Mouse (Mus musculus) macrophage (primary cell): ENCODE measurements around the gene Agap3. TPM values are rescaled to one million over a fixed set of nuclear protein-coding genes. Genes with fewer than 3 reads are reported as not detected.

Experiments
- H3K27ac ChIP-seq: fragments of 350-480 bp; formaldehyde crosslinking; 2 replicates; pipeline ENCODE4 v1.9.0; 2021
- H3K36me3 ChIP-seq: fragments of 350-480 bp; formaldehyde crosslinking; 2 replicates; pipeline ENCODE4 v1.9.0; 2021; ENCODE audit errors: inconsistent target
- H3K4me3 ChIP-seq: fragments of 350-480 bp; formaldehyde crosslinking; 2 replicates; pipeline ENCODE4 v1.9.0; 2021; ENCODE audit errors: inconsistent target
- H3K79me2 ChIP-seq: fragments of 350-480 bp; formaldehyde crosslinking; 2 replicates; pipeline ENCODE4 v1.9.0; 2021; ENCODE audit errors: inconsistent target
- WGBS: methylation state at CpG from one replicate; pipeline ENCODE4 v1.1.7; 2026; ENCODE audit warnings: inconsistent platforms; ENCODE audit not compliant: missing documents; 5-methylcytosine and 5-hydroxymethylcytosine counted together
- polyA plus RNA-seq: library from polyadenylated mRNA; stranded (reverse); fragments of 250-400 nt; gene quantifications from 3 replicates; pipeline ENCODE4 v1.2.4, GENCODE M21; 2018; ENCODE audit warnings: inconsistent platforms

Gene Agap3
- polyA plus RNA-seq, 1 experiment from 2014 or later, result 54.8 TPM

DNA sequence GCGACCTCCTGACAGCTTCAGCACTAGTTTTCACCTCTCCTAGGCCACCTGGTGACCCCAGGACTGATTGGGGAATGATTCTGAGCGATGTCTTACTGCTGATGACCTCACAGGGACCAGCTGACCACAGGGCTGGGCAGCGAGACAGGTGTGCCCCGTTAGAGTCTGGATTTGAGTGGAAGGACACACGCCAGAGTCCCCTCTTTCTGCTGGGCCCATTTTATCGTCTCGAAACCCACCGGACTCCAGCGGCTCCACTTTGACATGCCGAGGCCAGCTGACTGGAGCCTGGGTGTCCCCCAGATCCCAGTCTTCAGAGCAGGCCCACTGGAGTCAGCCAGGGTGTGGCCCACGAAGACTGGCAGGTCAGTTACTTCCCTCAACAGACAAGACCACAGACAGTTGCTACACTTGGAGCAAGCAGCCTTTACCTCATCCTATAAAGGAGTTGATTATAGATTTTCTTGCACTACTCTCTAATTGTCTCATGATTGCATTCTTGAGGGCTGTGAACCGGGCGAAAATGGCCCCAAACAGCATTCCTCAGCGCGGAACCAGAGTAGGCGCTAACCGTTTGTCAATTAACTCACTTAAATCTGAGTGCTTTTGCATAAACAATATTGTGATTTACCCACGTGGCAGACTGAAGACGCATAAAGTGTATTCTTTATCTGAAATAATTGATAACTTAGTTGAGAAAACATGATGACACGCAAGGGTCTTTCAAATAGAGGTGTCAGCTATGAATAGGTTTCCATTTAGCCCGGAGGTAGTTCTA lies 27.8 kb upstream of the Agap3 start:
- H3K27ac ChIP-seq, result peak overlapping the region; percentile 94
- WGBS, result 10% methylated on average over 21 of the region's 21 CpGs

DNA sequence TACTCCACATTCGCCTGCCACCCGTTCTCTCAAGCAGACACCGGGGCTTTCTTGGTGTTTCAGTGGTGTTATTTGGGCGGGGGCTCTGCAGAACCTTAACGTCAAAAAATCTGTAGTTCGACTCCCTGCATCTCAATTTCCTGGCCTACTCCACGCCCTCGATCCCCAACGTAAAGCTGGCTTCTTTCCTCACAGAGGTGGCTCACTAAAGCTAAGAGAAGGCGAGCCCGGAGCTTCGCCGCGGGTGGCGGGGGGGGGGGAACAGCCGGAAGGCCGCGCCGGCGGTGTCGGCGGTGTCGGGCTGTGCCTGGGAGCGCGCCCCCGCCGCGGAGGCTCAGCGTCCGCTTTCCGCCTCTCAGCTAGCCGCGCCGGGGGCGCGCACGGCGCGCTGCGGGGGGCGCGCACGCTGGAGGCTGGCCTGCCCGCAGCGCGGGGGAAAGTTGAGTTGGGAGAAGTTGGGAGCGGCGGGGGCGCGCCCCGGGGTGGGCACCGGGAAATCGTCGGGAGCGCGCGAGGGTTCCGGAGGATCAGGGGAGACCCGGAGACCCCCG lies 27.0 kb upstream of the Agap3 start:
- WGBS, result 2% methylated on average over 34 of the region's 60 CpGs
- Histone ChIP-seq H3K4me3 (peak overlapping the region; percentile 87), H3K79me2 (peaks cover 32% of the 10 kb centered on the region), H3K27ac (peak overlapping the region; percentile 94), H3K36me3 (peaks cover 23% of the 10 kb centered on the region)

More for the DNA sequence above, 27.8 kb upstream of the Agap3 start:
- peaks cover 32% of the 10 kb centered on the region for H3K79me2 ChIP-seq
- H3K36me3 ChIP-seq, result peaks cover 23% of the 10 kb centered on the region; the same call in 1 of the 2 replicates
- H3K4me3 ChIP-seq, result peak overlapping the region; percentile 85

DNA sequence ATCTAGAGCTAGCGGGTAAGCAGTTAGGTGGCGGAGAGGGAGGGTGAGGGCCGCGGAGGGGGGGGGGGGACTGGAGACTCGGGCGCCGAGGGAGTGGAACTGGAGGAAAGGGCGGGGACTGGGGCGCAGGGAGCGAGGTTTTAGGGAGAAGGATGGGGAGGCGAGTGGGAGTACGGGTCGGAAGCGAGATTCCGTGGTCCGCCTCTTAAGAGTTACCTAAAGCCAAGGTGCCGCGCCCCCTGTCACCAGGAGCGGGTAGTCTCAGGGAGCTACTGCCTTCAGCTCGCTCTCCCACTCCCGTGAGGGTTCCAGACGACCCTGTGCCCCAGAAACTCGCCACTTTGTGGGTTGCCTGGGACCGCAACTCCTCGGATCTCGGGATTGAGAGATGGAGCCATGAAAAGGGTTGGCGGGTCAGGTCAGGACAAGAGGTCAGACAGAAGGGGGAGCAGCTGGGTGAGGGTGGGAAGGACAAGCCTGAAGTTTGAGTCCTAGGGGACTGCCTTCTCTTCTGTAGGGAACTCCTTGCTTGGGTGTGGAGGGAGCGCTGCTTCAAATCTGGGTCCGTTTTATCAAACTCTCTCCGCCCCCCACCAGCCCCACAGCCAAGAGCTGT lies 26.4 kb upstream of the Agap3 start:
- H3K27ac ChIP-seq, result peak overlapping the region; percentile 59
- H3K36me3 ChIP-seq, result peaks cover 24% of the 10 kb centered on the region
- peaks cover 32% of the 10 kb centered on the region for H3K79me2 ChIP-seq
- H3K4me3 ChIP-seq, result peak overlapping the region; percentile 87
- 2% methylated on average over 27 of the region's 30 CpGs for WGBS

DNA sequence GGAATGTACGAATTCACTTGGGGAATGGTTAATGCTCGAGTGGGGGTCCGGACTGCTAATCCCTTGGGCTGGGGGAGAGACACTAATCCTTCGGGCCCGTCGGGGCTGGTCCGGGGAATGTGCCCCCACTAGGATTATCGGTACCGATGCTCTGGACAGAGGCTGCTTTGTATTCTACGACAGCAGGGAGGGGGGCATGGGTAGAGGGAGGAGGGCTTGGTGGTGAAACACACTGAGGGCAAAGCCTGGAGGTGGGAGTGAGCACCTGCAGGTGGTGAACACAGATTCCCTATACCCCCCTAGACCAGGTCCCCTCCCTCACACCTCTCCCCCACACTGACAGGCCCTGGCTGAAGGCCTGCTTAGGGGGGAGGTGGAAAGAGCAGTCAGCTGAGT lies 25.9 kb upstream of the Agap3 start:
- peaks cover 24% of the 10 kb centered on the region for H3K36me3 ChIP-seq
- H3K79me2 ChIP-seq, result peaks cover 32% of the 10 kb centered on the region
- 20% methylated on average over 10 of the region's 10 CpGs for WGBS
- H3K4me3 ChIP-seq, result peak overlapping the region; percentile 87
- peak overlapping the region; percentile 59 for H3K27ac ChIP-seq

DNA sequence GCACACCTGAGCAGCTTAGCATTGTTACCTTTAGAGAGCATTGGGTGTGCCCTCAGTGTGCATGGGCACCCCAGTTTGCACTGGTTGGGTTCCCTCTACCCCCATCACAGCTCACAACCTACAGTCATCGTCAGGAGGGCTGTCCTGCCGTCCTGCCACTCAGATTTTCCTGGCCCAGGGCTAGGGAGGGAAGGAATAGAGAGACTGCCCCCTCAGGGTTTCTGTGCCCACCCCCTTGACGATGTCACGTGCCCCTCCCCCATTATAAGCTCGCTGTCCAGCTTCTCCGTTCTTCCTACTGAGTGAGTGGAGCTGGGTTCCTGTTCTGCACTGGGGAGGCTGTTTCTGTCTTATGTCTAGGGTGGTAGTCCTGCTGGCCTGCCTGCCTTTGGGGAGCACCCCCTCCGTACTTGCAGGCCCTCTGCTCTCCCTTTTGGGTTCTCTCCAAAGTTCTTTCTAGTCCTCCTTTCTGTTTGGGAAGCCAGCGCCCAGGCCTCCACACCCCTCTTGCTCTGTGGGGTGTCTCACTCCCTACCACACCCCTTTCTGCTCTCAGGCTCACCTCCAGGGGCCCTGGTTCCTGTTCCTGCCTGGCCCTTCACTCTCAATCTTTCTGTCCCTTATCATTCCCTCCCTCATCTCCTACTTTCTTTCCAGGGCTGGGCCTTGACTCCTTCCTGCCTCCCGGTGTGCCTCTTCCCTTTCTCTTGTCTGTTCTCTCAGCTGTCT lies 25.3 kb upstream of the Agap3 start:
- Histone ChIP-seq H3K79me2 (peaks cover 32% of the 10 kb centered on the region), H3K4me3 (peak overlapping the region; percentile 87), H3K27ac (peak overlapping the region; percentile 59; the same call in 1 of the 2 replicates), H3K36me3 (peaks cover 28% of the 10 kb centered on the region)
- 38% methylated on average over 9 of the region's 9 CpGs for WGBS

DNA sequence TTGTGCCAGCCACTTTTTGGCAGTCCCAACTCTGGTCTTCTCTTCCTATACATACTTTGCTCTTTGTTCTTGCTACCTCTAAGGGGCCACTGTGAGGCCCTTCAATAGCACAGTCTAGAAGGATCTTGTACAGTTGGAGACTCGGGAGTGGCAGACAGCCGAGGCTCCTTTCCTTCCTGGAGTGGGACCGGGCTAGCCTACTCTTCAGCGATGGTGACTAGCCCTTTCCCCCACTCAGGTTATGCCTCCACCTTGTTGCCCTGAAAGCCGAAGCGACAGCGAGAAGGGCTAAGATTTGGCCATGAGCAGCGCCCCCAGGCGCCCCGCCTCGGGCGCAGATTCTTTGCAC lies 24.7 kb upstream of the Agap3 start:
- H3K36me3 ChIP-seq, result peaks cover 34% of the 10 kb centered on the region
- 91% methylated on average over 12 of the region's 12 CpGs for WGBS
- H3K4me3 ChIP-seq, result no peak overlapping the region
- H3K79me2 ChIP-seq, result peaks cover 32% of the 10 kb centered on the region
- H3K27ac ChIP-seq, result no peak overlapping the region

DNA sequence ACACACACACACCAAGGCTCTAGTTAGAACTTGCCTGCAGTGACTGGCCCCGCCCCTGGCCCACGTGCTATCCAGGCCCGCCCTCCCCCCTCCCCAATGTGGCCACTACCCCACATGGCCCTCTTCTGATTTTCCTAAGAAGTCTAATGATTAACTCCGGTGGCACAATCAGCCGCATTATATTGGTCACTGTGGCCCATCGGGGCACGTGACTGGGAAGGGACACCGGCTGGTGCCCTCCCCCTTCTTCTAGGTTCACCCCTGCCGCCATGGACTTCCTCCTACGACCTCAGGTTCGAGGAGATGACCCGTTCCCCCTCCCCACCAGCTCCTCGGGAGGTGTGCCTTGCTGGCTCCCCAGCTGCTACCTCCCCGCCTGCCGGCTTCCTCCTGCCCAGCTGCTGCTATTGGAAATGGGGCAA lies 24.0 kb upstream of the Agap3 start:
- no peak overlapping the region for H3K4me3 ChIP-seq
- no peak overlapping the region for H3K27ac ChIP-seq
- peaks cover 32% of the 10 kb centered on the region for H3K79me2 ChIP-seq
- peaks cover 41% of the 10 kb centered on the region for H3K36me3 ChIP-seq
- 73% methylated on average over 10 of the region's 15 CpGs for WGBS

DNA sequence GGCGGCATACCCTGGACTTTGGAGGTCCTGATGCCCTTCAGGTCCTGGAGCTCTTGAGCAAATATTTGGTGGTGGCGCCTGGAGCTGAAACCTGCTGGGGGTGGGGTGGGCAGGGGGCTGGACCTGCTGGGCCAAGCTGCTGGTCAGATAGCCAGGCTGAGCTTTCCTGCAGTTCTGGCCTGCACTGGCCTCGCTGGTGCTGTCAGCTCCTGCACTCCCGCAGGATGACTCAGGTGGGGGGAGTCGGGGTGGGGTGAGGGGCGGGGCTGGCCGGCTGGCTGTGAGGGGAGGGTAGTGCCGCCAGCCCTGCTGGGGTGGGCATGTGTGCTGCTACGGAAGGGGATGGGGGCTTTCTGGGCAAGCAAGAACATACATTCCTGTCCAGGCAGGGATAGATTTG lies 23.4 kb upstream of the Agap3 start:
- peaks cover 32% of the 10 kb centered on the region for H3K79me2 ChIP-seq
- H3K36me3 ChIP-seq, result peaks cover 47% of the 10 kb centered on the region
- no peak overlapping the region for H3K27ac ChIP-seq
- H3K4me3 ChIP-seq, result no peak overlapping the region
- WGBS, result 88% methylated on average over 9 of the region's 9 CpGs

DNA sequence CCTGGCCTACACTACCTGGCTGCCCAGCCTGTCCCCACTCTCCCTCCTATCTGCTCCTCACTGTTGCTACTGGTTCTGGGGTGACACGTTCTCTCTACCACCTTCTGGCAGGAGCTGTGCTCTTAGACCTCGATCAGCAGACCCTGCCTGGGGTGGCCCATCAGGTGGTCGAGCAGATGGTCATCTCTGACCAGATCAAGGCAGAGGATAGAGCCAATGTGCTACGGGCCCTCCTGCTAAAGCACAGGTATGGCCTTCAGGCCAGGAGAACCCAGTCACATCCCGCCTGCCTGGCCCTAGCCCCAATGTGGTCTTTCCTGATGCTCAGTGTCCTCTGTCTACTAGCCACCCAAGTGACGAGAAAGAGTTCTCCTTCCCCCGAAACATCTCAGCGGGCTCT lies 18.0 kb upstream of the Agap3 start:
- H3K79me2 ChIP-seq, result no peaks in the 10 kb centered on the region
- no peak overlapping the region for H3K27ac ChIP-seq
- H3K4me3 ChIP-seq, result no peak overlapping the region
- H3K36me3 ChIP-seq, result peaks cover 96% of the 10 kb centered on the region
- 94% methylated on average over 7 of the region's 8 CpGs for WGBS

DNA sequence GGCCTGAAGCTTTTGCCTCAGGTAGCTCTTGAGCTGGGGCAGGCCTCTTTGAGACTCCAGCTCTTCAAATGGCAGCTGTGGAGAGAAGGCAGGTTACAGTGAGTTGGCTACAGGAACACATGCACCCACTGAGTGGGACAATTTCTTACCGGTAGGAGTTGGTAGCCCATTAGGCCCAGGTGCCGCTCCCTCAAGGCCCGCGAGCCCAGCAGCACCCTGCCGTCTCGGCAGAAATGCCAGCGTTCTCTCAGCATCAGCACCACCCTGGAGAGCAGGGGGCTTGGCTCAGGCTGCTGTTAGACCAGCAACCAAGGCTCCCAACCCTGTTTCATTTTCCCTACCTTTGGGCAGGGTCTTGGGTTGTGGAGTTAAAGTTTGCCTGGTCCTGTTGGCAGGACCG lies 10.8 kb upstream of the Agap3 start:
- H3K27ac ChIP-seq, result no peak overlapping the region
- H3K36me3 ChIP-seq, result peaks cover 55% of the 10 kb centered on the region
- H3K4me3 ChIP-seq, result no peak overlapping the region
- 94% methylated on average over 8 of the region's 8 CpGs for WGBS
- H3K79me2 ChIP-seq, result peaks cover 10% of the 10 kb centered on the region

DNA sequence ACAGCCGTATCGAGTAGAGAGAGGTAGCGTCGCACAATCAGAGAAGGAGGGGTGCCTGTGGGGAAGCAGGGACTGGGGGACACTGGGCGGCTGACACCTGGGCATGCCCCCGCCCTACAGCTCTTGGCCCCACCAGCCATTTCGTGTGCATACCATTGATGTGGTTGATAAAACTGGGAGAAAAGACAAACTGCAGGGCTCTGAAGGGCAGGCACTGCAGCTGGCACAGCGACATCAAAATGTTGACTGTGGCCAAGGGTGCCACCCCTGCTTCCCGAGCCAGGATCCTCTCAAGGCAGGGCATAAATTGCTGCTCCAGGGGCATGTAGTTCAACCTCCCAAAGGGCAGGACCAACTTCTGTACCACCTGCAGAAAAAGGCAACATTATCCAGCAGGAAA lies 9.9 kb upstream of the Agap3 start:
- H3K4me3 ChIP-seq, result no peak overlapping the region
- H3K36me3 ChIP-seq, result peaks cover 48% of the 10 kb centered on the region
- 95% methylated on average over 8 of the region's 9 CpGs for WGBS
- no peak overlapping the region for H3K27ac ChIP-seq
- peaks cover 10% of the 10 kb centered on the region for H3K79me2 ChIP-seq

DNA sequence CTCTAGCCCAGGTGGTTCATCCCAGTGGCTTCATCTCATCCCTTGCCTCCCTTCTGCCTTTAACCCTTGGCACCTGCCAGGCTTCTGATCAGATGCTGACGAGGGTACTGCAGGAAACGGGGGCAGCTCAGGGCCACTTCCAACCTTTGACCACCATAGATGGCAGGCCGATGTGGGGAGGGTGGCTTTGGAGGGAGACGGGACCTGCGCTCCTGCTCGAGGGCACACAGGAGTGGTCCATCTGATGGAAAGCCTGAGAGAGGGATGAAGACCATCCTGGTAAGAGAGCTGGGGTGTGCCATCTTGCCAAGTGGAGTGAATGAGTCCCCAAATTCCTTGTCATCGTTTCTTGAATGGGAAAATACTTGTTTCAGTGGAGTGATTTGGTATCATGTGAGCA lies 8.8 kb upstream of the Agap3 start:
- Histone ChIP-seq H3K36me3 (peaks cover 38% of the 10 kb centered on the region), H3K79me2 (peaks cover 10% of the 10 kb centered on the region), H3K4me3 (no peak overlapping the region), H3K27ac (no peak overlapping the region)
- 87% methylated on average over 7 of the region's 7 CpGs for WGBS

DNA sequence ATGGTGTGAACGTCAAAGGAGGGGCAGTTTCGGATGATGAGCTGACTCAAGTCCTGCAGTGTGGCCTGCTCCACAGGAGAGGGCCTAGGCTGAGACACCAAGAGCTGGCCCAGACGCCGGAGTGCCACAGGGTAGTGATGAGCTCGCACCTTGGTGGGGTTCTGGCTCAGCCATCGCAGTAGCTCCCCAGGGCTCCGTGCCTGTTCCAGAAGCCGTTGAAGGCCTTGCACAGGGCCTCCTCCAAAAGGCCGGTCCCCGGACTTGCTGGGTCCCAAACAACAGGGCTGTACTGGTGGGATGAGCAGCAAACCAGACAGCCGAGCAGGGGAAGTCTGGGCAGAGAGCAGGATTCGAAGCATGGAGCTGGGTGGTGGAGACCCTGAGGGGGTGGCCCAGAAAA lies 8.1 kb upstream of the Agap3 start:
- peak overlapping the region; percentile 50 for H3K4me3 ChIP-seq
- WGBS, result 97% methylated on average over 12 of the region's 12 CpGs
- no peak overlapping the region for H3K27ac ChIP-seq
- H3K36me3 ChIP-seq, result peaks cover 31% of the 10 kb centered on the region
- H3K79me2 ChIP-seq, result peaks cover 10% of the 10 kb centered on the region

DNA sequence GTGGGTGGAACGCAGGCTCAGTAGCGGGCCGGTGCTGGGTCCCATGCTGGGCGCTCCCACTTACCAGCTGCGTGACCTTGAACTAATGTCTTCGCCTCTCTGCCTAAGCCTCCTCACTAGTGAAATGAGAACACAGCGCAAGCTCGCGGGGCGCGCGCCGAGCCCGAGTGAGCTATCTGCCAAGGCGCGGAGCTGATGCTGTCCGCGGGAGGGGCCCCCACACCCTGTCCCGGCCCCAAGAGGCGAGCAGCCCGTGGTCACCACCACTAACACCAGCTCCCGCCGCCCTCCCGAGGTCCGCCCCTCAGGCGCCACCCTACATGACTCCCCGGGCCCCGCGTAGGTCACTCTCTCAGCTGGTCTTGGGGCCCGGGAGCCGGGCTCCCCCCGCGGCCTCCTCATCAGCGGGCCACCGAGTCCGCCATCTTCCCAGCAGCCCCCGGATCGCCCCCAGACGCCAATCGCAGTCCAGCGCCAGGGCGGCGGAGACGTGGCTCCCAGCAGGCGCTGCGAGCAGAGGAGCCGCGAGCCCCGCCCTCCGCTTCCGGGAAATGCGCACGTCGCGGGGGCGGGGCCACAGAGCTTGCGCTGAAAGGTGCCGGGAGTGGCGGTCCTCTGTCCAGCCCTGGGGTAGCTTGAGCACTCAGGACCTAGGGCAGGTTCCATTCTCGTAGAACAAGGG lies 7.1 kb upstream of the Agap3 start, which contains the start of gene Fastk:
Fastk (minus strand) TSS at position 542 of the 682 bp plus-strand sequence.
- peaks cover 21% of the 10 kb centered on the region for H3K36me3 ChIP-seq
- H3K4me3 ChIP-seq, result peak within 1 kb of the TSS; percentile 50

More for the DNA sequence above, 7.1 kb upstream of the Agap3 start, which contains the start of gene Fastk:
- Histone ChIP-seq H3K27ac (peak within 1 kb of the TSS; percentile 41), H3K79me2 (peaks cover 10% of the 10 kb centered on the region)
- under 1% methylated on average over 55 of the region's 60 CpGs for WGBS
